25 mouse cellular contexts compared by ENCODE assay signal in the genomic region with DNA sequence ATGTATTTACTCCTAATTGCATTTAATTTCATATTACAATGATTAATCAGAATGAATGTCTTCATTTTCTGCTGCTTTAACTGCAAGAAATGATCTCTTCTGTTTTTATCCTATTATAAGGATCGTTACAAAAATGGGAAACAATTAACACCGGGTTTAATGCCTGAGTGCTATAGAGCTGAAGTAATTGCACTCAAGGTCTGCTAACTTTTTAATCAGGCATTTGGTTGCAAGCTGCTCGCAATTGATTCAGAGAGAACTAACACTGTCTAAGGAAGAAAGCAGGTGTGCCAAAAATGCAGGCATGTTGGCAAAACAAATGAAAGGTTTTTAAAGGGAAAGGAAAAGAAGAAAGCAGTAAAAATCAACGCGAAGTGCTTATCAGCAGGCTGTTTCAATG.
A peak's percentile ranks its signal among the peaks of the same experiment; 100 is the strongest.
DNase-seq lines count a peak whose midpoint lies in the region; ATAC-seq and TF ChIP-seq lines count a peak whose summit lies in the region.
"Had no signal": no experiment of that assay in that cellular context is flagged by ENCODE, and none has a peak within 500 bp of the region (broad histone marks: within the 10 kb centered on the region; RNA-seq: fewer than 3 reads in every experiment).

No protein-coding gene starts in this region.

- no peak overlapping the region for H3K4me2 ChIP-seq in forebrain, embryonic 14.5 days (ENCODE audit: low read length)
- H3K4me2 ChIP-seq in forebrain, embryonic 16.5 days (ENCODE audit: low read length), result no peak overlapping the region
- H3K4me2 ChIP-seq in neural tube, embryonic 13.5 days, result no peak overlapping the region
- no peak overlapping the region for H3K4me2 ChIP-seq in neural tube, embryonic 15.5 days
- H3K4me2 ChIP-seq in hindbrain, embryonic 12.5 days (replicated peaks), result no peak overlapping the region
- H3K4me2 ChIP-seq: embryonic facial prominence, embryonic 12.5 days; embryonic facial prominence, embryonic 15.5 days; forebrain, embryonic 15.5 days; heart, embryonic 12.5 days; heart, embryonic 15.5 days; hindbrain, embryonic 14.5 days had no signal

- no peak overlapping the region for H3K9ac ChIP-seq in forebrain, embryonic 14.5 days (ENCODE audit: low read length)
- H3K9ac ChIP-seq in forebrain, embryonic 16.5 days (replicated peaks; ENCODE audit: low read depth, low read length), result no peak overlapping the region
- H3K9ac ChIP-seq in neural tube, embryonic 13.5 days, result no peak overlapping the region
- H3K9ac ChIP-seq in neural tube, embryonic 15.5 days (replicated peaks), result no peak overlapping the region
- H3K9ac ChIP-seq in hindbrain, embryonic 12.5 days, result no peak overlapping the region
- H3K9ac ChIP-seq: embryonic facial prominence, embryonic 12.5 days; embryonic facial prominence, embryonic 15.5 days; forebrain, embryonic 15.5 days; heart, embryonic 12.5 days; heart, embryonic 15.5 days; hindbrain, embryonic 14.5 days had no signal

- no peak overlapping the region for H3K27ac ChIP-seq in forebrain, embryonic 14.5 days (ENCODE audit: low read depth, low read length)
- no peak overlapping the region for H3K27ac ChIP-seq in forebrain, embryonic 16.5 days (ENCODE audit: low read length)
- 0 out of 2 replicates have a peak overlapping the region, but pooled peaks have one; percentile 23 for H3K27ac ChIP-seq in neural tube, embryonic 13.5 days (replicated peaks)
- H3K27ac ChIP-seq in neural tube, embryonic 15.5 days (replicated peaks), result no peak overlapping the region
- no peak overlapping the region for H3K27ac ChIP-seq in hindbrain, embryonic 12.5 days
- H3K27ac ChIP-seq: embryonic facial prominence, embryonic 12.5 days; embryonic facial prominence, embryonic 15.5 days; forebrain, embryonic 15.5 days; heart, embryonic 15.5 days; hindbrain, embryonic 10.5 days; hindbrain, embryonic 14.5 days; hindbrain, postnatal 0 days had no signal

- 5% methylated on average over 5 of the region's 5 CpGs for WGBS in forebrain, embryonic 14.5 days
- WGBS in forebrain, embryonic 16.5 days, result 5% methylated on average over 5 of the region's 5 CpGs
- 44% methylated on average over 5 of the region's 5 CpGs for WGBS in neural tube, embryonic 13.5 days
- WGBS in neural tube, embryonic 15.5 days, result 35% methylated on average over 5 of the region's 5 CpGs
- WGBS in hindbrain, embryonic 12.5 days, result 48% methylated on average over 5 of the region's 5 CpGs

- no peaks in the 10 kb centered on the region for H3K9me3 ChIP-seq in forebrain, embryonic 14.5 days (replicated peaks; ENCODE audit: control insufficient read depth, low read length)
- no peaks in the 10 kb centered on the region for H3K9me3 ChIP-seq in forebrain, embryonic 16.5 days (ENCODE audit: control insufficient read depth, low read length)
- H3K9me3 ChIP-seq in neural tube, embryonic 13.5 days, result no peaks in the 10 kb centered on the region
- H3K9me3 ChIP-seq in neural tube, embryonic 15.5 days (replicated peaks), result no peaks in the 10 kb centered on the region
- H3K9me3 ChIP-seq in hindbrain, embryonic 12.5 days (replicated peaks), result no peaks in the 10 kb centered on the region
- H3K9me3 ChIP-seq: embryonic facial prominence, embryonic 12.5 days; embryonic facial prominence, embryonic 15.5 days; forebrain, embryonic 15.5 days; heart, embryonic 12.5 days; heart, embryonic 15.5 days; hindbrain, embryonic 10.5 days had no signal

- no peak for TF ChIP-seq POLR2A in brain, embryonic 14.5 days (IDR thresholded peaks at IDR 0.05; ENCODE audit: borderline replicate concordance, extremely low read depth, insufficient read depth, insufficient read length, poor library complexity, severe bottlenecking)

- H3K27me3 ChIP-seq in forebrain, embryonic 14.5 days (replicated peaks; ENCODE audit: control insufficient read depth, insufficient read depth, low read length), result no peaks in the 10 kb centered on the region
- H3K27me3 ChIP-seq in forebrain, embryonic 16.5 days (replicated peaks; ENCODE audit: control insufficient read depth, insufficient read depth, low read length), result no peaks in the 10 kb centered on the region
- no peaks in the 10 kb centered on the region for H3K27me3 ChIP-seq in neural tube, embryonic 13.5 days
- H3K27me3 ChIP-seq in neural tube, embryonic 15.5 days (replicated peaks), result no peaks in the 10 kb centered on the region
- no peaks in the 10 kb centered on the region for H3K27me3 ChIP-seq in hindbrain, embryonic 12.5 days
- H3K27me3 ChIP-seq: embryonic facial prominence, embryonic 12.5 days; embryonic facial prominence, embryonic 15.5 days; forebrain, embryonic 15.5 days; heart, embryonic 12.5 days; heart, embryonic 15.5 days had no signal

- ATAC-seq in forebrain, embryonic 14.5 days, result peak; percentile 57; the same call in 1 of the 2 replicates
- ATAC-seq in forebrain, embryonic 16.5 days, result no peak
- ATAC-seq in neural tube, embryonic 13.5 days (ENCODE audit: low read depth), result no peak
- no peak for ATAC-seq in neural tube, embryonic 15.5 days (ENCODE audit: low FRiP score)
- ATAC-seq in hindbrain, embryonic 12.5 days (ENCODE audit: low FRiP score), result no peak
- ATAC-seq: CD4-positive, CD25-positive, alpha-beta regulatory T cell, adult 4 months; forebrain, embryonic 15.5 days; hindbrain, postnatal 0 days; inflammation-experienced regulatory T-cells, adult 6 months; intestine, embryonic 16.5 days had no signal

- H3K36me3 ChIP-seq in forebrain, embryonic 14.5 days (ENCODE audit: control insufficient read depth, insufficient read depth, low read length), result no peaks in the 10 kb centered on the region
- H3K36me3 ChIP-seq in forebrain, embryonic 16.5 days (ENCODE audit: control insufficient read depth, insufficient read depth), result no peaks in the 10 kb centered on the region
- H3K36me3 ChIP-seq in neural tube, embryonic 13.5 days, result no peaks in the 10 kb centered on the region
- no peaks in the 10 kb centered on the region for H3K36me3 ChIP-seq in neural tube, embryonic 15.5 days
- H3K36me3 ChIP-seq in hindbrain, embryonic 12.5 days, result no peaks in the 10 kb centered on the region
- H3K36me3 ChIP-seq: embryonic facial prominence, embryonic 12.5 days; embryonic facial prominence, embryonic 15.5 days; forebrain, embryonic 15.5 days; heart, embryonic 12.5 days; heart, embryonic 15.5 days; hindbrain, embryonic 10.5 days had no signal

- no peaks in the 10 kb centered on the region for H3K4me1 ChIP-seq in forebrain, embryonic 14.5 days (ENCODE audit: control insufficient read depth, insufficient read depth, low read length)
- no peaks in the 10 kb centered on the region for H3K4me1 ChIP-seq in forebrain, embryonic 16.5 days (replicated peaks; ENCODE audit: control insufficient read depth, insufficient read depth, low read length)
- no peaks in the 10 kb centered on the region for H3K4me1 ChIP-seq in neural tube, embryonic 13.5 days (replicated peaks)
- no peaks in the 10 kb centered on the region for H3K4me1 ChIP-seq in neural tube, embryonic 15.5 days
- H3K4me1 ChIP-seq in hindbrain, embryonic 12.5 days, result no peaks in the 10 kb centered on the region
- H3K4me1 ChIP-seq: embryonic facial prominence, embryonic 12.5 days; embryonic facial prominence, embryonic 15.5 days; forebrain, embryonic 15.5 days; heart, embryonic 12.5 days; heart, embryonic 15.5 days; hindbrain, embryonic 10.5 days had no signal

- DNase-seq in forebrain, embryonic 14.5 days (ENCODE audit: low spot score), result peak; percentile 46
- DNase-seq in brain, embryonic 14.5 days (ENCODE audit: low read depth), result peak; percentile 56
- peak; percentile 24 for DNase-seq in retina, postnatal 1 day
- DNase-seq: adrenal gland, adult 2 months; adrenal gland, postnatal 14 days; cerebellum, adult 9-11 months; gastrocnemius, postnatal 10 days; gastrocnemius, postnatal 36 days; heart, postnatal 10 days; heart, postnatal 36 days had no signal

- no peak for TF ChIP-seq CTCF in brain, embryonic 14.5 days (IDR thresholded peaks at IDR 0.05; ENCODE audit: borderline replicate concordance, extremely low read depth, insufficient read depth, insufficient read length)

- no peak overlapping the region for H3K4me3 ChIP-seq in forebrain, embryonic 14.5 days (ENCODE audit: low read depth, low read length)
- no peak overlapping the region for H3K4me3 ChIP-seq in forebrain, embryonic 16.5 days (replicated peaks; ENCODE audit: low read length)
- no peak overlapping the region for H3K4me3 ChIP-seq in neural tube, embryonic 13.5 days
- no peak overlapping the region for H3K4me3 ChIP-seq in neural tube, embryonic 15.5 days (replicated peaks)
- no peak overlapping the region for H3K4me3 ChIP-seq in hindbrain, embryonic 12.5 days
- H3K4me3 ChIP-seq: embryonic facial prominence, embryonic 12.5 days; embryonic facial prominence, embryonic 15.5 days; forebrain, embryonic 15.5 days; heart, embryonic 12.5 days; heart, embryonic 15.5 days; hindbrain, embryonic 10.5 days had no signal
